Mouse (Mus musculus) neural tube, embryonic 11.5 days (tissue): ENCODE results near the gene Lpgat1. TPM values are rescaled to one million over a fixed set of nuclear protein-coding genes. Genes with fewer than 3 reads are reported as not detected.

Experiments used
- polyA plus RNA-seq: library from polyadenylated mRNA; unstranded; fragments of >200 nt; fragmentation: Nextera tagmentation; extraction: Ambion mirVana; gene quantifications from 2 replicates; pipeline ENCODE4 v1.2.1, GENCODE M21; 2014

Gene Lpgat1
- polyA plus RNA-seq, 1 experiment from 2014 or later, result 40.0 TPM

Other genes starting within 250 kb of the Lpgat1 start
- gene Dtl, start 142.3 kb upstream of the Lpgat1 start, polyA plus RNA-seq, result 53.7 and 56.3 TPM in 2 replicates
- gene Ints7, start 142.2 kb upstream of the Lpgat1 start, polyA plus RNA-seq, result 60.1 and 60.2 TPM in 2 replicates
- gene Nek2, start 103.6 kb downstream of the Lpgat1 start, polyA plus RNA-seq, result 42.0 and 45.6 TPM in 2 replicates
- gene Slc30a1, start 188.9 kb downstream of the Lpgat1 start, polyA plus RNA-seq, result 2.1 and 3.3 TPM in 2 replicates